Mouse (Mus musculus): ENCODE results near the gene Zfp639.

DNA sequence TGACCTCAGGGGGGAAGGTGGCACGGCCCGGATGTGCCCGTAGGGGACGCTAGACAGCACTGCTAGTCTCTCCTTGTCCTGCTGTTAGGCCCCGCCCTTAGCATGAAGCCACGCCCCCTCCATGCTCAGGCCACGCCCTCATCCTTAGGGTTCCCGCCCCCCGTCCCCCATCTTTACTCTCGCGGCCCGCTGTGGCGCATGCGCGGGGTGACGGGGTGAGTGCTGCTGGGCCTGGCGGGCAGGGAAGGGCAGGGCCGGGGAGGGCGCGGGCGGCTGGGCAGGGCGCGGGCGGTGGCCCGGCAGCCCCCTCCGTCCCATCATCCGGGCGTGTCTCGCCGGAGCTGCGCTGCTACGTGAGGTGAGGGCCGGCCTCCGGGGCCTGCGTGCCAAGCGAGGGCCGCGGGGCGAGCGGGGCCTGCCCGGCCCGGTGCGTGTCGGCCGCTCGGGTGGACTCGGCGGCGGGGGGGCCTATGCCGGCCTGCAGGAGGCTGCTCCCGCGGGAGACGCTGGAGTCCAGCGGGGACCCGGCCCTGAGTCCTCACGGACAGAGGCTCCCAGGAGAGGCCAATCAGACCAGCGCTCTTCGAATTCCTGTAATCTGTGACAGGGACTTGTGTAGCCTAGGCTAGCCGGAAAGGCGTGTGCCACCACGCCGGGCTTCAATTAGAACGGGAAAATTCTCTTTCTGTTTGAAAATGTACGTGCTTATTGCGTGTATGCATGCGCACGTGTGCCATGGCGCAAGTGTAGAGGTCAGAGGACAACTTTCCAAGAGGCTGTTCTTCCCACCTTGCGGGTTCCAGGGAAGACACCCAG lies 524 bp downstream of the Zfp639 start:
- TF ChIP-seq POLR2A (IDR thresholded peaks at IDR 0.05; ENCODE audit: low read depth, low read length) (peak; percentile 13), CTCF (conservative IDR thresholded peaks at IDR 0.05; ENCODE audit: insufficient read depth, insufficient read length, low read depth, low read length) (peak; percentile 84)
